Mouse (Mus musculus): ENCODE measurements around the gene Hnrnpc. TPM values are rescaled to one million over a fixed set of nuclear protein-coding genes. Genes with fewer than 3 reads are reported as not detected.
A peak's percentile ranks its signal among the peaks of the same experiment; 100 is the strongest.
"Not testable (repeated sequence)": the region's sequence is repeated elsewhere in the genome, so short reads cannot be mapped to it uniquely, and the experiment has no call there.

The Hnrnpc gene
- polyA plus RNA-seq, 1 experiment from 2014 or later, result 412 TPM

DNA sequence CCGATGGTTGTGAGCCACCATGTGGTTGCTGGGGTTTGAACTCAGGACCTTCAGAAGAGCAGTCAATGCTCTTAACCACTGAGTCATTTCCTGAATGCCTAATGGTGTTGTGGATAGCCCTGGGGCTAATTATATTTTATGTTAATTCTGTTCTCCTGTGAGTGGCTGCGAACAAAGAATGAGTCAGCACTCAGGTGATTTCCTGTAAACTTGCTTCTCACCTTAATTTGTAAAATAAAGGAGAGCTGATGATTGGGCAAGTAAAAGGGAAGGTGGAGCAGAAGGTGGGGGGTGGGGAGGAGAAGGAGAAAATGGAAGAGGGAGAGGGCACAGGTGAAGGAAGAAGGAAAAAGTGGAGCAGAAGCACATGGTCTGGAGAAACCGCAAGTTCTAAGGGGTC lies 51.1 kb downstream of the Hnrnpc start:
- not testable (repeated sequence) for H3K4me3 ChIP-seq (ENCODE audit: low read length); H3K9me3 ChIP-seq (replicated peaks; ENCODE audit: control insufficient read depth, low read length); ATAC-seq (replicated peaks; ENCODE audit: extremely low read depth, insufficient read depth, low FRiP score); H3K27ac ChIP-seq (ENCODE audit: low read length); H3K9ac ChIP-seq (ENCODE audit: low read length); H3K36me3 ChIP-seq (ENCODE audit: control insufficient read depth, insufficient read depth); H3K27me3 ChIP-seq (ENCODE audit: control insufficient read depth, insufficient read depth, low read length); H3K4me1 ChIP-seq (ENCODE audit: control insufficient read depth, insufficient read depth, low read length); H3K4me2 ChIP-seq (ENCODE audit: low read depth, low read length)
- WGBS, result 86% methylated on average over 3 of the region's 3 CpGs

DNA sequence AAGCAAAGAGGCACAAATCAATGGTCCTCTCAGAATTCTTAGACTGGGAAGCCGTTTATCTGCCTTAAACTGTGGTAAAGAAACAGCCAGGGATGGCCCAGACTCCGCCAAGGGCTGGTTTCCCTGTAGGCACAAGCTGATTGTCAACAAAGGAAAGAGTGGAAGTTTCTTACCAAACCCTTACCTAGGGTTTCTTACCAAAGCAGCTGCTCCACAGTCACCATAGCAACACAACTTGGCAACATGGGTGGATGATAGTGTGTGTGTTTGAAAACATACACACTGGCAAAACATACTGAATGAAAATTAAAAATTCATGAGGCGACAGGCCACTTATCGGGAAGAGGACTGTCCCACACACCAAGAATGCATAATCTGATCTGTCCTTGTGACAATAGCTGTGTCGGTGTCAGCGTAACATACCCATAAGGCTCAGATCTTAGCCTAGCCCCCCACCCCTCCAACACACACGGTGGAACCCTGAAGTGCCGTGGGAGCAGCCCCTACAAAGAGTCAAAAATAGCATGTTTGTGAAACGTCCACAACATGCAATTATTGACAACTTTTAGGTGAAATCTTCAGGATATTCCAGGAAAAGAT lies 57.8 kb downstream of the Hnrnpc start:
- Histone ChIP-seq H3K27me3 (ENCODE audit: control insufficient read depth, insufficient read depth, low read length) (no peaks in the 10 kb centered on the region), H3K9me3 (replicated peaks; ENCODE audit: control insufficient read depth, low read length) (no peaks in the 10 kb centered on the region), H3K4me2 (ENCODE audit: low read depth, low read length) (no peak overlapping the region), H3K4me3 (ENCODE audit: low read length) (no peak overlapping the region), H3K27ac (ENCODE audit: low read length) (no peak overlapping the region), H3K9ac (ENCODE audit: low read length) (no peak overlapping the region), H3K36me3 (ENCODE audit: control insufficient read depth, insufficient read depth) (no peaks in the 10 kb centered on the region), H3K4me1 (ENCODE audit: control insufficient read depth, insufficient read depth, low read length) (peaks cover 3% of the 10 kb centered on the region; the same call in 1 of the 2 replicates)
- ATAC-seq (replicated peaks; ENCODE audit: extremely low read depth, insufficient read depth, low FRiP score), result no peak
- 73% methylated on average over 9 of the region's 9 CpGs for WGBS

DNA sequence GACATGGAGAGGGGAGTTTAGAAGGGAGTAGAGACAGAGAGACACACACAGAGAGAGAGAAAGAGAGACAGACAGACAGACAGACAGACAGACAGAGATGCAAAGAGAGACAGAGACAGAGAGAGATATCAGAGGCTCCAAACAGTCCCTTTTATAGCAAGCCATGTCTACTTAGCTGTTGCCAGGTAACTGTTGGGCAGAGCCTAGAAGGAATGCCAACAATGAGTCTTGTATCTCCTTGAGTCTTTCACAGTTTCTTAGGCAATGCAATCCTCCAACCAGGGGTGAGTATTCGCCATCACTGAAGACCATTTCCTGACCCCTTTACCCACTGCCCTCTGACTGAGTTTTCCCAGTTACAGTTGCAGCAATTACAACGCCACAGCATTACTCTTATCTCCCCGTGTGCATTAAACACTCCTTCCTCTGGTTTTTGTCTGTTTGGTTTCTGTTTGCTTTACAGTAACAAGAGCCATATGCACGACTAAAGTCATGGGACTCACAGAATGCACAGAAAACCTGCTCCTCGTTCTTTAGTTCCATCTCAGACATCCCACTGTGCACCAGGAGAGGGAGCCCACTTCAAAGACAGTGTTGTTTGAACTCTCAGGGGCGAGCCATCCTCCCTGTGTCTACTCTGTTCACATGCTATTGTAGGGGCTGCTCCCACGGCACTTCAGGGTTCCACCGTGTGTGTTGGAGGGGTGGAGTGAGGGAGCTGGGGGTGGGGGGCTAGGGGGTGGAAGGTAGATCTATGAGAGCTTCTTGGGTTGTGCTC lies 58.7 kb downstream of the Hnrnpc start:
- 5% methylated on average over 8 of the region's 8 CpGs for WGBS
- Histone ChIP-seq H3K4me2 (ENCODE audit: low read depth, low read length) (peak overlapping the region; percentile 36; the same call in 1 of the 2 replicates), H3K36me3 (ENCODE audit: control insufficient read depth, insufficient read depth) (no peaks in the 10 kb centered on the region), H3K27ac (ENCODE audit: low read length) (no peak overlapping the region), H3K27me3 (ENCODE audit: control insufficient read depth, insufficient read depth, low read length) (no peaks in the 10 kb centered on the region), H3K9me3 (replicated peaks; ENCODE audit: control insufficient read depth, low read length) (no peaks in the 10 kb centered on the region), H3K4me3 (ENCODE audit: low read length) (no peak overlapping the region), H3K9ac (ENCODE audit: low read length) (no peak overlapping the region), H3K4me1 (ENCODE audit: control insufficient read depth, insufficient read depth, low read length) (peaks cover 3% of the 10 kb centered on the region; the same call in 1 of the 2 replicates)
- ATAC-seq (replicated peaks; ENCODE audit: extremely low read depth, insufficient read depth, low FRiP score), result peak; percentile 63; the same call in 1 of the 2 replicates

DNA sequence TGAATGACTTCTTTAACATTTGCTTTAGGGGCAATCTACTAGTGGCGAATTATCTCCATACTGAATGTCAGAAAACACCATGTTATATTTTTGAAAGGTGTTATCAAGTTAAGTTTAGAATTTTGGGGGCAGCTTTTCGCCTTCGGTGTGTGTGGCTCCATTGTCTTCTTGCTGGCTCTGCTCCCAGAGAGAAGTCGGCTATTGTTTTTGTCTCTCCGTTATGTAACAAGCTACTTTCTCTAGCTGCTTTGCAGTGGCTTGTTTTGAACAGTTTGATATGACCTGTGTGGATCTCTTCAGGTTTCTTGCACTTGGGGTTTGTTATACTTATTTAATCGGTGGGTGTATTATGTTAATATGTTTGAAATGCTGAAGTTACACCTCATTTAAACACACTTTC lies 60.4 kb downstream of the Hnrnpc start:
- Histone ChIP-seq H3K9ac (ENCODE audit: low read length) (no peak overlapping the region), H3K27me3 (ENCODE audit: control insufficient read depth, insufficient read depth, low read length) (no peaks in the 10 kb centered on the region), H3K9me3 (replicated peaks; ENCODE audit: control insufficient read depth, low read length) (no peaks in the 10 kb centered on the region), H3K36me3 (ENCODE audit: control insufficient read depth, insufficient read depth) (no peaks in the 10 kb centered on the region), H3K4me2 (ENCODE audit: low read depth, low read length) (no peak overlapping the region), H3K4me3 (ENCODE audit: low read length) (no peak overlapping the region), H3K27ac (ENCODE audit: low read length) (no peak overlapping the region), H3K4me1 (ENCODE audit: control insufficient read depth, insufficient read depth, low read length) (peaks cover 3% of the 10 kb centered on the region; the same call in 1 of the 2 replicates)
- no peak for ATAC-seq (replicated peaks; ENCODE audit: extremely low read depth, insufficient read depth, low FRiP score)
- 46% methylated on average over 6 of the region's 6 CpGs for WGBS

DNA sequence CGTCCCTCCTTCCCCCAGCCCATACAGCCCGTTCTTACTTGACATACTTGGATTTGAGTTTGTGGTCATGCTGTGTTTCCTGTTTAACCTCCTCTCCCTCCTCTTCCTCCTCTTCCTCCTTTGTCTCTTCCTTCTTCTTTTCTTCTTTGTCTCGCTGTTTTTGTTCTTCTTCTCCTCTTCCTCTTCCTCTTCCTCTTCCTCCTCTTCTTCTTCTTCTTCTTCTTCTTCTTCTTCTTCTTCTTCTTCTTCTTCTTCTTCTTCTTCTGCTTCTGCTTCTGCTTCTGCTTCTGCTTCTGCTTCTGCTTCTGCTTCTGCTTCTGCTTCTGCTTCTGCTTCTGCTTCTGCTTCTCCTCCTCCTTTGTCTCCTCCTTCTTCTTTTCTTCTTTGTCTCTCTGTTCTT lies 61.5 kb downstream of the Hnrnpc start, which contains the start of gene Olfr221:
Olfr221 (minus strand) TSS at position 101 of the 400 bp plus-strand sequence.
- not testable (repeated sequence) for ATAC-seq (replicated peaks; ENCODE audit: extremely low read depth, insufficient read depth, low FRiP score); H3K9me3 ChIP-seq (replicated peaks; ENCODE audit: control insufficient read depth, low read length); H3K36me3 ChIP-seq (ENCODE audit: control insufficient read depth, insufficient read depth); H3K27me3 ChIP-seq (ENCODE audit: control insufficient read depth, insufficient read depth, low read length); H3K27ac ChIP-seq (ENCODE audit: low read length); H3K4me2 ChIP-seq (ENCODE audit: low read depth, low read length); H3K4me3 ChIP-seq (ENCODE audit: low read length); H3K9ac ChIP-seq (ENCODE audit: low read length); H3K4me1 ChIP-seq (ENCODE audit: control insufficient read depth, insufficient read depth, low read length)
- 45% methylated on average over 3 of the region's 3 CpGs for WGBS

DNA sequence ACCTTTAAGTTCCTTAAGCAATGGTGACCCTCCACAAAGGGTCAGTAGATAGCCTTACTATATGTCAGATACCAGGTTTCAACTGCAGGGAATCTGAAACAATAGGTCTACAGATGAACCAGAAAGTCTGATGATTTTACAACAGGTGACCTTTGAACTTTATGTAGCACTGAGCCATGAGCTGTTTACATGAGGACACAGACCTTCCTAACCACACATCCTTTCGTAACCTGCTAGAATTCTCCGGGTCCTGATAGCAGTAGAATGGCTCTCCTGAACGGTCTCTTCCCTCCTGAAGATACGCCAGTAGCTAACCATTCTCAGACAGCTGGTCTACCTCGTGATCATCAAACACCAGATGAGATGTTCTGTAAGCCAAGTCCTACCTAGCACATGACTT lies 64.5 kb downstream of the Hnrnpc start:
- no peak for ATAC-seq (replicated peaks; ENCODE audit: extremely low read depth, insufficient read depth, low FRiP score)

DNA sequence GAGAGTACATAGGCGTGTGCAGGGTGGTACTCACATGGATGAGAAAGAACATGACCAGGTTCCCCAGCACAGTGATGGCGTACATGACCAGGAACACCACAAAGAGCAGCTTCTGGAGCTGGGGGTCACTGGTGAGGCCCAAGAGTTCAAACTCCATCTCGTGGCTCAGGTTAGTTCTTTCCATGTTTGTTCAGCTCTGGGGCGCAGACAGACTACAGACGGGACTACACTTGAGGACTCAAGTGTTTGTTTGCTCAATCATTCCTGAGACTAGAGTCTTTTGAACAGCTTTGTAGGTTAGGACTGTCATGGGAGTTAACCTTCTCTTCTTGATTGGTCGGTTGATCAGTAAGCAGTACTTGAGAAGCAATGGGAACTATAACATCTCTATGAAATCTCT lies 67.9 kb downstream of the Hnrnpc start:
- H3K27me3 ChIP-seq (ENCODE audit: control insufficient read depth, insufficient read depth, low read length), result no peaks in the 10 kb centered on the region
- 71% methylated on average over 6 of the region's 6 CpGs for WGBS
- no peak overlapping the region for H3K9ac ChIP-seq (ENCODE audit: low read length)
- no peak overlapping the region for H3K4me2 ChIP-seq (ENCODE audit: low read depth, low read length)
- no peak for ATAC-seq (replicated peaks; ENCODE audit: extremely low read depth, insufficient read depth, low FRiP score)
- H3K27ac ChIP-seq (ENCODE audit: low read length), result no peak overlapping the region
- no peaks in the 10 kb centered on the region for H3K36me3 ChIP-seq (ENCODE audit: control insufficient read depth, insufficient read depth)
- no peaks in the 10 kb centered on the region for H3K4me1 ChIP-seq (ENCODE audit: control insufficient read depth, insufficient read depth, low read length)
- H3K9me3 ChIP-seq (replicated peaks; ENCODE audit: control insufficient read depth, low read length), result no peaks in the 10 kb centered on the region
- H3K4me3 ChIP-seq (ENCODE audit: low read length), result no peak overlapping the region

More for the DNA sequence above, 64.5 kb downstream of the Hnrnpc start:
- H3K27me3 ChIP-seq (ENCODE audit: control insufficient read depth, insufficient read depth, low read length), result no peaks in the 10 kb centered on the region
- 82% methylated on average over 5 of the region's 5 CpGs for WGBS
- H3K36me3 ChIP-seq (ENCODE audit: control insufficient read depth, insufficient read depth), result no peaks in the 10 kb centered on the region
- H3K27ac ChIP-seq (ENCODE audit: low read length), result no peak overlapping the region
- H3K4me1 ChIP-seq (ENCODE audit: control insufficient read depth, insufficient read depth, low read length), result no peaks in the 10 kb centered on the region
- H3K4me2 ChIP-seq (ENCODE audit: low read depth, low read length), result no peak overlapping the region
- no peaks in the 10 kb centered on the region for H3K9me3 ChIP-seq (replicated peaks; ENCODE audit: control insufficient read depth, low read length)
- no peak overlapping the region for H3K9ac ChIP-seq (ENCODE audit: low read length)
- no peak overlapping the region for H3K4me3 ChIP-seq (ENCODE audit: low read length)

DNA sequence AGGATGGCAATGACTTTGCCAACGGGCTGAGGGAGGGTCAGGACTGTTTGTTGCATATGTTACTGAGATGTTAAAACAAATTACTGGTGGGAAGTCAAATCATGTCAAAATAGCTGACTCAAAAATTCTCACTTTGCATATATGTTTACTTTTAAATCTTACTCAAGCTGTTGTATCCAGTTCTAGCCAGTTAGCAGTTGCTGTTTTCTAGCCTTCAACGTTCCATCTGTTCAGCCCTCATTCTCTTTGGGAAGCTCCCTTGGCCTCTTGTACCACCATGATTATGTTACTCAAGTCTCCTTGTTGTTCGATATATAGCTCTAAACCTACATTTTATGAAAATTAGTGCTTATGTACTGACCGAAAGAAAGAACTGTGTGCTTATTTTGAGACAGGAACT lies 77.5 kb downstream of the Hnrnpc start:
- peaks cover 10% of the 10 kb centered on the region for H3K4me1 ChIP-seq (ENCODE audit: control insufficient read depth, insufficient read depth, low read length)
- H3K9ac ChIP-seq (ENCODE audit: low read length), result no peak overlapping the region
- H3K27me3 ChIP-seq (ENCODE audit: control insufficient read depth, insufficient read depth, low read length), result no peaks in the 10 kb centered on the region
- ATAC-seq (replicated peaks; ENCODE audit: extremely low read depth, insufficient read depth, low FRiP score), result no peak
- H3K4me3 ChIP-seq (ENCODE audit: low read length), result no peak overlapping the region
- WGBS, result 77% methylated on average over 4 of the region's 4 CpGs
- H3K4me2 ChIP-seq (ENCODE audit: low read depth, low read length), result no peak overlapping the region
- H3K27ac ChIP-seq (ENCODE audit: low read length), result no peak overlapping the region
- H3K9me3 ChIP-seq (replicated peaks; ENCODE audit: control insufficient read depth, low read length), result 0 out of 2 replicates have a peak, but pooled peaks cover 4% of the 10 kb centered on the region
- H3K36me3 ChIP-seq (ENCODE audit: control insufficient read depth, insufficient read depth), result no peaks in the 10 kb centered on the region

DNA sequence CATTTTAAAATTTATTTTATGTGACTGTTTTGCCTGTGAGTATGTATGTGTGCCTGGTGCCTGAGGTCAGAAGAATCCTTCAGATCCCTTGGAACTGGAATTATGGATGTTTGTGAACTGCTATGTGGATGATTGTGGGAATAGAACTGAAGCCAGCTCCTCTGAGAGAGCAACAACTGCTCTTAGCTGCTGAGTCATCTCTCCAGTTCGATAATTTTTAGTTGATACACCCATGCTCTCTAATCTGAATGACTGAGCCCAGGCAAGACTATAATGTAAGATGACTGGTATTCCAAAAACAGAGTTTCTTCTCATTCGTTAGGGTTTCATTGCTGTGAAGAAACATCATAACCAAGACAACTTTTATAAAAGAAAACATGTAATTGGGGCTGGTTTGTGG lies 79.7 kb downstream of the Hnrnpc start:
- no peaks in the 10 kb centered on the region for H3K36me3 ChIP-seq (ENCODE audit: control insufficient read depth, insufficient read depth)
- 72% methylated on average over 2 of the region's 2 CpGs for WGBS
- no peak overlapping the region for H3K27ac ChIP-seq (ENCODE audit: low read length)
- H3K9ac ChIP-seq (ENCODE audit: low read length), result no peak overlapping the region
- 0 out of 2 replicates have a peak, but pooled peaks cover 4% of the 10 kb centered on the region for H3K9me3 ChIP-seq (replicated peaks; ENCODE audit: control insufficient read depth, low read length)
- no peak overlapping the region for H3K4me2 ChIP-seq (ENCODE audit: low read depth, low read length)
- no peaks in the 10 kb centered on the region for H3K27me3 ChIP-seq (ENCODE audit: control insufficient read depth, insufficient read depth, low read length)
- no peak for ATAC-seq (replicated peaks; ENCODE audit: extremely low read depth, insufficient read depth, low FRiP score)
- H3K4me3 ChIP-seq (ENCODE audit: low read length), result no peak overlapping the region
- H3K4me1 ChIP-seq (ENCODE audit: control insufficient read depth, insufficient read depth, low read length), result peaks cover 11% of the 10 kb centered on the region
